Mouse (Mus musculus) liver, embryonic 14.5 days (tissue): Measurements from ENCODE around the gene Klhl8. TPM values are rescaled to one million over a fixed set of nuclear protein-coding genes. Genes with fewer than 3 reads are reported as not detected.

Source experiments
- ATAC-seq: fragments of 200-750 bp; cut with Nextera tagmentation; 2 replicates; pipeline ENCODE4 v1.8.0; 2017; ENCODE audit warnings: moderate number of reproducible peaks, mild to moderate bottlenecking, moderate library complexity; ENCODE audit not compliant: insufficient read depth
- DNase-seq, 3 experiments: peaks; one replicate each; pipeline ENCODE4 v3.0.0-alpha.2; 2012 to 2013; ENCODE audit warnings: low read depth in 3 of 3, low spot score in 3 of 3
- H3K27ac ChIP-seq: fragments of 300-500 bp; sonication (generic); 2 replicates; pipeline ENCODE4 v1.5.1; 2014; ENCODE audit warnings: moderate library complexity, mild to moderate bottlenecking, control low read depth, inconsistent platforms
- H3K27me3 ChIP-seq: fragments of 300-500 bp; sonication (generic); 2 replicates; pipeline ENCODE4 v1.6.1; 2014; ENCODE audit warnings: mild to moderate bottlenecking, low read length, moderate library complexity; ENCODE audit not compliant: control insufficient read depth, insufficient read depth
- H3K36me3 ChIP-seq: fragments of 300-500 bp; sonication (generic); replicated peaks from 2 replicates; pipeline ENCODE4 v1.6.1; 2014; ENCODE audit warnings: low read depth; ENCODE audit not compliant: control insufficient read depth, insufficient read depth
- H3K4me1 ChIP-seq, 2 experiments: fragments of 200-500 bp in 1 of 2; fragments of 300-500 bp in 1 of 2; sonication (generic) in 1 of 2; replicated peaks; 2 replicates each; pipeline ENCODE4 v1.6.1; 2012 to 2014; ENCODE audit warnings: antibody characterized with exemption in 1 of 2, inconsistent platforms in 1 of 2, low read length in 1 of 2; ENCODE audit not compliant: control insufficient read depth in 2 of 2, insufficient read depth in 2 of 2
- H3K4me2 ChIP-seq: fragments of 300-500 bp; sonication (generic); 2 replicates; pipeline ENCODE4 v1.6.1; 2014; ENCODE audit warnings: low read depth, mild to moderate bottlenecking, control low read depth, moderate library complexity
- H3K4me3 ChIP-seq, 2 experiments: fragments of 200-500 bp in 1 of 2; fragments of 300-500 bp in 1 of 2; sonication (generic) in 1 of 2; 2 replicates each; pipeline ENCODE4 v1.5.1; 2012 to 2014; ENCODE audit warnings: low read depth in 2 of 2, low read length in 2 of 2, mild to moderate bottlenecking in 2 of 2, control low read depth in 1 of 2, inconsistent platforms in 1 of 2, moderate library complexity in 1 of 2; ENCODE audit not compliant: insufficient read depth in 1 of 2
- H3K9ac ChIP-seq: fragments of 300-500 bp; sonication (generic); replicated peaks from 2 replicates; pipeline ENCODE4 v1.6.1; 2014; ENCODE audit warnings: mild to moderate bottlenecking, control low read depth, moderate library complexity
- H3K9me3 ChIP-seq: fragments of 300-500 bp; sonication (generic); 2 replicates; pipeline ENCODE4 v1.6.1; 2016; ENCODE audit warnings: low read length, mixed read lengths; ENCODE audit not compliant: control insufficient read depth
- CTCF ChIP-seq: IDR thresholded peaks from 2 replicates; pipeline ENCODE4 v1.5.1; 2016; ENCODE audit warnings: antibody characterized with exemption, low read depth, control low read depth
- EP300 ChIP-seq: IDR thresholded peaks from 2 replicates; pipeline ENCODE4 v1.6.1; 2016; ENCODE audit warnings: antibody characterized with exemption, low read depth
- WGBS: fragments of 180-500 bp; shearing (Covaris S2); extraction: QIAGEN DNeasy Blood & Tissue Kit; methylation state at CpG from one replicate; pipeline ENCODE4 v1.1.7; 2014; ENCODE audit not compliant: insufficient replicate concordance; 5-methylcytosine and 5-hydroxymethylcytosine counted together
- polyA plus RNA-seq, 2 experiments: library from polyadenylated mRNA; depleted of rRNA in 1 of 2; stranded (reverse) in 1 of 2; unstranded in 1 of 2; fragments of >200 nt; fragmentation: Nextera tagmentation in 1 of 2; extraction: Ambion mirVana in 1 of 2; gene quantifications; 2 replicates each; pipeline versions ENCODE4 v1.2.1 to v1.2.3; 2012 to 2014

The Klhl8 gene
- polyA plus RNA-seq, 2 experiments: 0.98 to 0.99 TPM

- DNase-seq (no peak), ATAC-seq (no peak)
- no peak overlapping the region for H3K27ac ChIP-seq
- no peak overlapping the region for H3K9ac ChIP-seq
- TF ChIP-seq CTCF (no peak), EP300 (no peak)
- no peak overlapping the region for H3K4me3 ChIP-seq
- peaks cover 0 to 8% of the 10 kb centered on the region in 2 experiments; a peak in 2 of 4 replicates for H3K4me1 ChIP-seq
- H3K27me3 ChIP-seq: no peaks in the 10 kb centered on the region
- WGBS: 79% methylated on average over 4 of the region's 4 CpGs
- H3K36me3 ChIP-seq: peaks cover 48% of the 10 kb centered on the region
- no peaks in the 10 kb centered on the region for H3K9me3 ChIP-seq
- H3K4me2 ChIP-seq: no peak overlapping the region
Measured at GRCm38 (mm10) chr5:103852756-103853549, 58.1 kb downstream of the Klhl8 start.

GRCm38 (mm10) chr5:103848546-103848945 lies 62.5 kb downstream of the Klhl8 start:
- Histone ChIP-seq H3K27ac (no peak overlapping the region), H3K4me1 (no peaks in the 10 kb centered on the region), H3K9ac (no peak overlapping the region), H3K4me3 (no peak overlapping the region), H3K36me3 (peaks cover 92% of the 10 kb centered on the region), H3K27me3 (no peaks in the 10 kb centered on the region), H3K9me3 (no peaks in the 10 kb centered on the region), H3K4me2 (no peak overlapping the region)
- TF ChIP-seq EP300 (no peak), CTCF (no peak)
- no peak for ATAC-seq
- WGBS: 91% methylated on average over 8 of the region's 8 CpGs
- no peak for DNase-seq

- no peak overlapping the region for H3K4me3 ChIP-seq
- TF ChIP-seq EP300 (no peak), CTCF (no peak)
- H3K4me1 ChIP-seq: no peaks in the 10 kb centered on the region
- no peaks in the 10 kb centered on the region for H3K9me3 ChIP-seq
- no peak overlapping the region for H3K4me2 ChIP-seq
- no peak overlapping the region for H3K9ac ChIP-seq
- no peak overlapping the region for H3K27ac ChIP-seq
- WGBS: 82% methylated on average over 5 of the region's 5 CpGs
- DNase-seq (no peak), ATAC-seq (no peak)
- peaks cover 98% of the 10 kb centered on the region for H3K36me3 ChIP-seq
- H3K27me3 ChIP-seq: no peaks in the 10 kb centered on the region
Measured at GRCm38 (mm10) chr5:103846609-103847008, 64.5 kb downstream of the Klhl8 start.

- Histone ChIP-seq H3K27me3 (no peaks in the 10 kb centered on the region), H3K9ac (no peak overlapping the region), H3K27ac (no peak overlapping the region), H3K4me3 (no peak overlapping the region), H3K9me3 (no peaks in the 10 kb centered on the region), H3K36me3 (peaks cover 98% of the 10 kb centered on the region), H3K4me2 (no peak overlapping the region), H3K4me1 (no peaks in the 10 kb centered on the region)
- no peak for TF ChIP-seq CTCF
- no peak for TF ChIP-seq EP300
- ATAC-seq: no peak
- WGBS: 95% methylated on average over 10 of the region's 10 CpGs
- no peak for DNase-seq
Measured at GRCm38 (mm10) chr5:103846154-103846551, 64.9 kb downstream of the Klhl8 start.

GRCm38 (mm10) chr5:103845418-103846153 lies 65.5 kb downstream of the Klhl8 start:
- 90% methylated on average over 19 of the region's 19 CpGs for WGBS
- Histone ChIP-seq H3K27me3 (no peaks in the 10 kb centered on the region), H3K36me3 (peaks cover 98% of the 10 kb centered on the region), H3K4me1 (no peaks in the 10 kb centered on the region), H3K27ac (no peak overlapping the region), H3K9ac (no peak overlapping the region), H3K4me3 (no peak overlapping the region), H3K9me3 (no peaks in the 10 kb centered on the region), H3K4me2 (no peak overlapping the region)
- ATAC-seq: no peak
- TF ChIP-seq CTCF (no peak), EP300 (no peak)
- DNase-seq: no peak
